Mouse (Mus musculus) ES-E14 (cell line): ENCODE results near the gene Actr2.

Experiments
- ZC3H11A ChIP-seq: IDR thresholded peaks from 2 replicates; pipeline ENCODE4 v1.6.1; 2012; ENCODE audit warnings: low read depth, mild to moderate bottlenecking, inconsistent platforms, low read length, borderline replicate concordance
- ZNF384 ChIP-seq: IDR thresholded peaks from 2 replicates; pipeline ENCODE4 v1.6.1; 2012; ENCODE audit warnings: low read depth, low read length, inconsistent platforms

DNA sequence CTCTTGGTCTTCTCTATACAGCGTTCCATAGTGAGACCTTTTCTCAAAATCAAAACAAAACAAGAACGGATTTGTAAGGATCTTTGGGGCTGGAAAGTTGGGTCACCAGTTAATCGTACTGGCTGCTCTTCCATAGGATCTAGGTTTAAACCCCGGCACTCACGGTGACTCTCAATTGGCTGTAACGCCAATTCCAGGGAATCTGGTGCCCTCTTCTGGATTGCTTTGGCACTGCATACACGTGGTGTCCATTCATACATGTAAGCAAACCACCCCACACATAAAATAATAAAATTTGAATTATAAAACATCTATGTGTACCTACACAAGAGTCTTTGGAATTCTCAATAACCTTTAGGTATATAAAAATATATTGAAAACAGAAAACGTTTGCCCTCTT, 81.2 kb downstream of the Actr2 start:
- peak; percentile 95 for TF ChIP-seq ZC3H11A
- TF ChIP-seq ZNF384, result peak; percentile 2; the same call in 1 of the 2 replicates
